Mouse (Mus musculus) midbrain, embryonic 14.5 days (tissue): ENCODE results near the gene Glrx. TPM values are rescaled to one million over a fixed set of nuclear protein-coding genes. Genes with fewer than 3 reads are reported as not detected.

Source experiments
- ATAC-seq: fragments of 200-750 bp; cut with Nextera tagmentation; 2 replicates; pipeline ENCODE4 v1.8.0; 2017; ENCODE audit warnings: moderate number of reproducible peaks, moderate library complexity; ENCODE audit not compliant: low FRiP score, low TSS enrichment
- DNase-seq: peaks from one replicate; pipeline ENCODE4 v3.0.0-alpha.2; 2015
- H3K27ac ChIP-seq: fragments of 300-500 bp; sonication (generic); replicated peaks from 2 replicates; pipeline ENCODE4 v1.5.1; 2014; ENCODE audit warnings: mild to moderate bottlenecking, low read depth, low read length, moderate library complexity
- H3K27me3 ChIP-seq: fragments of 300-500 bp; sonication (generic); 2 replicates; pipeline ENCODE4 v1.6.1; 2014; ENCODE audit warnings: low read length, control low read depth, mixed read lengths; ENCODE audit not compliant: control insufficient read depth, insufficient read depth
- H3K36me3 ChIP-seq: fragments of 300-500 bp; sonication (generic); 2 replicates; pipeline ENCODE4 v1.6.1; 2014; ENCODE audit warnings: low read length, control low read depth; ENCODE audit not compliant: control insufficient read depth, insufficient read depth
- H3K4me1 ChIP-seq: fragments of 300-500 bp; sonication (generic); 2 replicates; pipeline ENCODE4 v1.6.1; 2014; ENCODE audit warnings: mild to moderate bottlenecking, antibody characterized with exemption, low read length, control low read depth; ENCODE audit not compliant: control insufficient read depth, insufficient read depth
- H3K4me2 ChIP-seq: fragments of 300-500 bp; sonication (generic); 2 replicates; pipeline ENCODE4 v1.6.1; 2014; ENCODE audit warnings: mild to moderate bottlenecking, low read length, moderate library complexity
- H3K4me3 ChIP-seq: fragments of 300-500 bp; sonication (generic); replicated peaks from 2 replicates; pipeline ENCODE4 v1.5.1; 2014; ENCODE audit warnings: low read depth, low read length
- H3K9ac ChIP-seq: fragments of 300-500 bp; sonication (generic); replicated peaks from 2 replicates; pipeline ENCODE4 v1.6.1; 2014; ENCODE audit warnings: mild to moderate bottlenecking, low read length, moderate library complexity
- H3K9me3 ChIP-seq: fragments of 300-500 bp; sonication (generic); 2 replicates; pipeline ENCODE4 v1.6.1; 2016; ENCODE audit warnings: low read length, control low read depth, mixed read lengths; ENCODE audit not compliant: control insufficient read depth
- WGBS: fragments of 180-500 bp; shearing (Covaris S2); extraction: QIAGEN DNeasy Blood & Tissue Kit; methylation state at CpG from one replicate; pipeline ENCODE4 v1.1.7; 2014; 5-methylcytosine and 5-hydroxymethylcytosine counted together
- polyA plus RNA-seq: library from polyadenylated mRNA; unstranded; fragments of >200 nt; fragmentation: Nextera tagmentation; extraction: Ambion mirVana; gene quantifications from 2 replicates; pipeline ENCODE4 v1.2.1, GENCODE M21; 2014

Gene Glrx
- polyA plus RNA-seq, 1 experiment from 2014 or later = 40.7 TPM

GRCm38 (mm10) chr13:75843331-75843730, 3.7 kb downstream of the Glrx start:
- no peak overlapping the region for H3K4me3 ChIP-seq
- ATAC-seq (no peak), DNase-seq (no peak)
- no peak overlapping the region for H3K4me2 ChIP-seq
- no peaks in the 10 kb centered on the region for H3K9me3 ChIP-seq
- H3K36me3 ChIP-seq = no peaks in the 10 kb centered on the region
- H3K27ac ChIP-seq = no peak overlapping the region
- peaks cover 20% of the 10 kb centered on the region; the same call in 1 of the 2 replicates for H3K4me1 ChIP-seq
- no peaks in the 10 kb centered on the region for H3K27me3 ChIP-seq
- WGBS = 93% methylated on average over 5 of the region's 5 CpGs
- H3K9ac ChIP-seq = no peak overlapping the region

GRCm38 (mm10) chr13:75843993-75844683, 4.5 kb downstream of the Glrx start:
- Histone ChIP-seq H3K27me3 (no peaks in the 10 kb centered on the region), H3K9me3 (no peaks in the 10 kb centered on the region), H3K4me2 (no peak overlapping the region), H3K4me3 (no peak overlapping the region), H3K9ac (no peak overlapping the region), H3K36me3 (no peaks in the 10 kb centered on the region), H3K27ac (no peak overlapping the region), H3K4me1 (peaks cover 20% of the 10 kb centered on the region; the same call in 1 of the 2 replicates)
- no peak for ATAC-seq
- WGBS = 88% methylated on average over 8 of the region's 8 CpGs
- DNase-seq = no peak

GRCm38 (mm10) chr13:75844833-75845518, 5.3 kb downstream of the Glrx start:
- no peak overlapping the region for H3K4me2 ChIP-seq
- peaks cover 20% of the 10 kb centered on the region; the same call in 1 of the 2 replicates for H3K4me1 ChIP-seq
- H3K36me3 ChIP-seq = no peaks in the 10 kb centered on the region
- H3K9ac ChIP-seq = no peak overlapping the region
- WGBS = 94% methylated on average over 2 of the region's 2 CpGs
- H3K27ac ChIP-seq = no peak overlapping the region
- H3K4me3 ChIP-seq = no peak overlapping the region
- DNase-seq (no peak), ATAC-seq (no peak)
- no peaks in the 10 kb centered on the region for H3K27me3 ChIP-seq
- no peaks in the 10 kb centered on the region for H3K9me3 ChIP-seq

- Histone ChIP-seq H3K4me1 (peaks cover 14% of the 10 kb centered on the region; the same call in 1 of the 2 replicates), H3K9me3 (no peaks in the 10 kb centered on the region), H3K27me3 (no peaks in the 10 kb centered on the region), H3K9ac (no peak overlapping the region), H3K36me3 (no peaks in the 10 kb centered on the region), H3K4me2 (no peak overlapping the region), H3K4me3 (no peak overlapping the region), H3K27ac (no peak overlapping the region)
- WGBS = 33% methylated on average over 4 of the region's 4 CpGs
- ATAC-seq (no peak), DNase-seq (no peak)
Observed at GRCm38 (mm10) chr13:75845519-75846166, 6.0 kb downstream of the Glrx start.

GRCm38 (mm10) chr13:75847027-75847426, 7.4 kb downstream of the Glrx start:
- Histone ChIP-seq H3K4me1 (0 out of 2 replicates have a peak, but pooled peaks cover 1% of the 10 kb centered on the region), H3K4me2 (no peak overlapping the region), H3K9ac (no peak overlapping the region), H3K36me3 (no peaks in the 10 kb centered on the region), H3K9me3 (no peaks in the 10 kb centered on the region), H3K27ac (no peak overlapping the region), H3K27me3 (no peaks in the 10 kb centered on the region), H3K4me3 (no peak overlapping the region)
- DNase-seq (no peak), ATAC-seq (no peak)
- WGBS = 63% methylated on average over 6 of the region's 6 CpGs

- H3K27ac ChIP-seq = no peak overlapping the region
- H3K4me2 ChIP-seq = no peak overlapping the region
- no peak overlapping the region for H3K4me3 ChIP-seq
- H3K4me1 ChIP-seq = no peaks in the 10 kb centered on the region
- H3K9me3 ChIP-seq = no peaks in the 10 kb centered on the region
- 94% methylated on average over 4 of the region's 4 CpGs for WGBS
- no peak overlapping the region for H3K9ac ChIP-seq
- H3K27me3 ChIP-seq = no peaks in the 10 kb centered on the region
- ATAC-seq (no peak), DNase-seq (no peak)
- H3K36me3 ChIP-seq = no peaks in the 10 kb centered on the region
Observed at GRCm38 (mm10) chr13:75852027-75852426, 12.4 kb downstream of the Glrx start.

- no peak for DNase-seq
- Histone ChIP-seq H3K27me3 (no peaks in the 10 kb centered on the region), H3K9ac (no peak overlapping the region), H3K27ac (no peak overlapping the region), H3K4me3 (no peak overlapping the region), H3K4me1 (no peaks in the 10 kb centered on the region), H3K9me3 (no peaks in the 10 kb centered on the region), H3K36me3 (no peaks in the 10 kb centered on the region), H3K4me2 (no peak overlapping the region)
- 83% methylated on average over 3 of the region's 3 CpGs for WGBS
- ATAC-seq = no peak
Observed at GRCm38 (mm10) chr13:75853118-75853517, 13.4 kb downstream of the Glrx start.

- no peak overlapping the region for H3K4me3 ChIP-seq
- no peak overlapping the region for H3K4me2 ChIP-seq
- H3K27ac ChIP-seq = no peak overlapping the region
- no peaks in the 10 kb centered on the region for H3K36me3 ChIP-seq
- no peak for DNase-seq
- no peaks in the 10 kb centered on the region for H3K9me3 ChIP-seq
- 51% methylated on average over 1 of the region's 1 CpGs for WGBS
- H3K9ac ChIP-seq = no peak overlapping the region
- no peaks in the 10 kb centered on the region for H3K4me1 ChIP-seq
- ATAC-seq = no peak
- no peaks in the 10 kb centered on the region for H3K27me3 ChIP-seq
Observed at GRCm38 (mm10) chr13:75859264-75859844, 19.7 kb downstream of the Glrx start.
